In genomic region chr8:94187290-94188002, GRCm38 (mm10) we compare ENCODE assay signal across 11 mouse cellular contexts. TPM values are rescaled to one million over a fixed set of nuclear protein-coding genes. Genes with fewer than 3 reads are reported as not detected.
DNase-seq lines count a peak whose midpoint lies in the region; ATAC-seq and TF ChIP-seq lines count a peak whose summit lies in the region.
"Had no signal": no experiment of that assay in that cellular context is flagged by ENCODE, and none has a peak within 500 bp of the region (broad histone marks: within the 10 kb centered on the region; RNA-seq: fewer than 3 reads in every experiment).

No protein-coding gene starts in this region.

- H3K4me1 ChIP-seq in heart, embryonic 11.5 days (ENCODE audit: control insufficient read depth, insufficient read depth, low read length): peaks cover 17% of the 10 kb centered on the region
- H3K4me1 ChIP-seq in CH12.LX (ENCODE audit: control insufficient read depth in 1 of 2, insufficient read depth in 2 of 2): peaks cover 38 to 53% of the 10 kb centered on the region in 2 experiments
- peaks cover 60% of the 10 kb centered on the region for H3K4me1 ChIP-seq in embryonic facial prominence, embryonic 10.5 days
- peaks cover 72% of the 10 kb centered on the region for H3K4me1 ChIP-seq in liver, embryonic 16.5 days (ENCODE audit: control insufficient read depth, low read depth, low read length)

- H3K4me2 ChIP-seq in heart, embryonic 11.5 days: peak overlapping the region; percentile 34
- peak overlapping the region; percentile 50; the same call in 1 of the 2 replicates for H3K4me2 ChIP-seq in CH12.LX (ENCODE audit: insufficient read depth, low read depth, poor library complexity, severe bottlenecking)
- peak overlapping the region; percentile 68 for H3K4me2 ChIP-seq in liver, embryonic 16.5 days (ENCODE audit: low read depth, low read length)

- no peak for TF ChIP-seq CTCF in CH12.LX (conservative IDR thresholded peaks at IDR 0.05 in 1 of 2, IDR thresholded peaks at IDR 0.05 in 1 of 2; ENCODE audit: low read depth in 2 of 2, low read length in 2 of 2)

- no peak for DNase-seq in heart, postnatal 4 days
- peak; percentile 52 for DNase-seq in CH12.LX (ENCODE audit: extremely low read depth)
- DNase-seq in embryonic facial prominence, embryonic 10.5 days (ENCODE audit: low spot score): peak; percentile 38
- DNase-seq in cerebellum, postnatal 10 days: no peak
- no peak for DNase-seq in frontal cortex, adult 2 months (ENCODE audit: extremely low spot score in 1 of 2, low spot score in 1 of 2)
- DNase-seq in adrenal gland, postnatal 10 days: no peak
- DNase-seq: right cerebral cortex, adult 18-20 months had no signal

- ATAC-seq in heart, embryonic 11.5 days (replicated peaks; ENCODE audit: insufficient number of reproducible peaks, low FRiP score, low TSS enrichment): no peak
- no peak for ATAC-seq in liver, embryonic 16.5 days (ENCODE audit: low read depth)

- H3K36me3 ChIP-seq in heart, embryonic 11.5 days (ENCODE audit: control insufficient read depth, insufficient read depth, low read length): no peaks in the 10 kb centered on the region
- H3K36me3 ChIP-seq in CH12.LX (replicated peaks in 1 of 2; ENCODE audit: control insufficient read depth in 1 of 2, insufficient read depth in 1 of 2, low read length in 1 of 2): no peaks in the 10 kb centered on the region
- no peaks in the 10 kb centered on the region for H3K36me3 ChIP-seq in embryonic facial prominence, embryonic 10.5 days (replicated peaks)
- H3K36me3 ChIP-seq in liver, embryonic 16.5 days (ENCODE audit: control insufficient read depth, insufficient read depth): no peaks in the 10 kb centered on the region
- H3K36me3 ChIP-seq: G1E had no signal

- in situ Hi-C loops in CH12.LX (cut with MboI; ENCODE audit: low pct_ligation_motif_present, low pct_unique_long_range_greater_than_20kb, low sequenced_read_pairs): loop anchor here (25.0 kb wide), 1 partner anchor 500 kb away; no protein-coding TSS in a partner anchor

- no peak overlapping the region for H3K27ac ChIP-seq in heart, embryonic 11.5 days (ENCODE audit: low read depth, low read length)
- H3K27ac ChIP-seq in CH12.LX (ENCODE audit: insufficient read depth, low read depth): peak overlapping the region; percentile 80
- H3K27ac ChIP-seq in embryonic facial prominence, embryonic 10.5 days (replicated peaks): peak overlapping the region; percentile 45
- peak overlapping the region; percentile 93 for H3K27ac ChIP-seq in liver, embryonic 16.5 days (ENCODE audit: low read length)

- no peak for TF ChIP-seq RAD21 in CH12.LX (IDR thresholded peaks at IDR 0.05; ENCODE audit: low read depth, low read length)

- peak overlapping the region; percentile 52; the same call in 1 of the 2 replicates for H3K9ac ChIP-seq in heart, embryonic 11.5 days (ENCODE audit: low read depth, low read length)
- H3K9ac ChIP-seq in CH12.LX (ENCODE audit: insufficient read depth, low read depth): peak overlapping the region; percentile 52
- peak overlapping the region; percentile 53 for H3K9ac ChIP-seq in liver, embryonic 16.5 days (ENCODE audit: low read depth, low read length)

- TF ChIP-seq POLR2A in CH12.LX (IDR thresholded peaks at IDR 0.05; ENCODE audit: low read depth, low read length): peak; percentile 41; the same call in 1 of the 2 replicates

- H3K27me3 ChIP-seq in heart, embryonic 11.5 days (ENCODE audit: control insufficient read depth, insufficient read depth, low read length): peaks cover 50% of the 10 kb centered on the region
- peaks cover 41% of the 10 kb centered on the region for H3K27me3 ChIP-seq in CH12.LX (replicated peaks)
- peaks cover 78% of the 10 kb centered on the region for H3K27me3 ChIP-seq in embryonic facial prominence, embryonic 10.5 days (replicated peaks; ENCODE audit: low read depth, poor library complexity, severe bottlenecking)
- H3K27me3 ChIP-seq in liver, embryonic 16.5 days (ENCODE audit: control insufficient read depth, insufficient read depth, low read depth, low read length): peaks cover 7% of the 10 kb centered on the region

- dilution Hi-C loops in CH12.LX (cut with MboI; ENCODE audit: extremely low pct_ligation_motif_present, extremely low pct_unique_long_range_greater_than_20kb, low sequenced_read_pairs): no loop called here

- no peaks in the 10 kb centered on the region for H3K79me2 ChIP-seq in CH12.LX (replicated peaks; ENCODE audit: control insufficient read depth, extremely low read depth, insufficient read depth, poor library complexity, severe bottlenecking)

- 0 out of 2 replicates have a peak, but pooled peaks have one; percentile 31 for TF ChIP-seq EP300 in CH12.LX (IDR thresholded peaks at IDR 0.05; ENCODE audit: low read length)

- 36% methylated on average over 21 of the region's 21 CpGs for WGBS in heart, embryonic 11.5 days (ENCODE audit: insufficient replicate concordance)
- 22% methylated on average over 21 of the region's 21 CpGs for WGBS in embryonic facial prominence, embryonic 10.5 days
- WGBS in liver, embryonic 16.5 days (ENCODE audit: insufficient replicate concordance): 40% methylated on average over 21 of the region's 21 CpGs

- no peak overlapping the region for H3K4me3 ChIP-seq in heart, embryonic 11.5 days (ENCODE audit: low read depth, low read length)
- H3K4me3 ChIP-seq in CH12.LX (replicated peaks in 1 of 3; ENCODE audit: low read depth in 2 of 3, low read length in 2 of 3, poor library complexity in 1 of 3): no peak overlapping the region
- H3K4me3 ChIP-seq in embryonic facial prominence, embryonic 10.5 days: peak overlapping the region; percentile 13; the same call in 1 of the 2 replicates
- no peak overlapping the region; the same call in 1 of the 2 replicates for H3K4me3 ChIP-seq in liver, embryonic 16.5 days (ENCODE audit: low read depth, low read length)

- no peaks in the 10 kb centered on the region for H3K9me3 ChIP-seq in heart, embryonic 11.5 days (replicated peaks; ENCODE audit: control insufficient read depth, low read length)
- no peaks in the 10 kb centered on the region for H3K9me3 ChIP-seq in CH12.LX (replicated peaks; ENCODE audit: low read length)
- H3K9me3 ChIP-seq in embryonic facial prominence, embryonic 10.5 days: no peaks in the 10 kb centered on the region
- no peaks in the 10 kb centered on the region for H3K9me3 ChIP-seq in liver, embryonic 16.5 days (replicated peaks; ENCODE audit: control insufficient read depth, low read length)
- H3K9me3 ChIP-seq: G1E had no signal

RNA-seq across cellular contexts. Expression of gene Mt1, which starts 8.6 kb away (rescaled TPM):
- 270 and 395 TPM in 2 replicates for polyA plus RNA-seq in heart, embryonic 11.5 days (2014; fragmentation: Nextera tagmentation; extraction: Ambion mirVana)
- 100 to 1,000 TPM; 168 to 174 TPM for total RNA-seq in heart, postnatal 4 days (2021)
- total RNA-seq in CH12.LX (2012; rRNA removed) (174 and 239 TPM in 2 replicates), CH12.LX (2014; rRNA removed) (13.6 and 19.9 TPM in 2 replicates)
- polyA plus RNA-seq in CH12.LX (2012; ENCODE audit: insufficient read length, low read depth): 57.4 and 62.7 TPM in 2 replicates
- polyA plus RNA-seq in embryonic facial prominence, embryonic 10.5 days (2016; fragmentation: Nextera tagmentation; extraction: Ambion mirVana): 184 and 196 TPM in 2 replicates
- polyA plus RNA-seq in liver, embryonic 16.5 days (2015; fragmentation: Nextera tagmentation; extraction: Ambion mirVana): 6,330 and 6,428 TPM in 2 replicates
- 874 and 1,481 TPM in 2 replicates for polyA plus RNA-seq in frontal cortex, adult 2 months (2012; rRNA removed)
- total RNA-seq in adrenal gland, postnatal 10 days (2021): 100 to 1,000 TPM; 147 to 449 TPM

RNA-seq across cellular contexts. Expression of gene Mt2, which starts 15.0 kb away (rescaled TPM):
- polyA plus RNA-seq in heart, embryonic 11.5 days (2014; fragmentation: Nextera tagmentation; extraction: Ambion mirVana): 58.5 and 102 TPM in 2 replicates
- 10 to 100 TPM; 35.5 to 37.4 TPM for total RNA-seq in heart, postnatal 4 days (2021)
- total RNA-seq in CH12.LX (2012; rRNA removed): 109 and 212 TPM in 2 replicates
- total RNA-seq in CH12.LX (2014; rRNA removed): 4.1 and 4.3 TPM in 2 replicates
- polyA plus RNA-seq in CH12.LX (2012; ENCODE audit: insufficient read length, low read depth): 49.4 and 54.4 TPM in 2 replicates
- polyA plus RNA-seq in embryonic facial prominence, embryonic 10.5 days (2016; fragmentation: Nextera tagmentation; extraction: Ambion mirVana): 55.1 and 61.0 TPM in 2 replicates
- 1,547 and 1,681 TPM in 2 replicates for polyA plus RNA-seq in liver, embryonic 16.5 days (2015; fragmentation: Nextera tagmentation; extraction: Ambion mirVana)
- 352 and 451 TPM in 2 replicates for polyA plus RNA-seq in frontal cortex, adult 2 months (2012; rRNA removed)
- 100 to 1,000 TPM in 1 of 2 experiments, 10 to 100 TPM in 1; 67.8 to 348 TPM for total RNA-seq in adrenal gland, postnatal 10 days (2021)

RNA-seq across cellular contexts. Expression of gene Nup93, which starts 26.9 kb away (rescaled TPM):
- 73.4 and 79.1 TPM in 2 replicates for polyA plus RNA-seq in heart, embryonic 11.5 days (2014; fragmentation: Nextera tagmentation; extraction: Ambion mirVana)
- total RNA-seq in heart, postnatal 4 days (2021): 10 to 100 TPM; 45.1 to 52.7 TPM
- total RNA-seq in CH12.LX (2012; rRNA removed) (46.0 and 65.9 TPM in 2 replicates), CH12.LX (2014; rRNA removed) (86.2 and 88.3 TPM in 2 replicates)
- 99.6 and 102 TPM in 2 replicates for polyA plus RNA-seq in CH12.LX (2012; ENCODE audit: insufficient read length, low read depth)
- polyA plus RNA-seq in embryonic facial prominence, embryonic 10.5 days (2016; fragmentation: Nextera tagmentation; extraction: Ambion mirVana): 150 and 152 TPM in 2 replicates
- polyA plus RNA-seq in liver, embryonic 16.5 days (2015; fragmentation: Nextera tagmentation; extraction: Ambion mirVana): 34.0 and 37.7 TPM in 2 replicates
- 32.8 and 33.6 TPM in 2 replicates for polyA plus RNA-seq in frontal cortex, adult 2 months (2012; rRNA removed)
- total RNA-seq in adrenal gland, postnatal 10 days (2021): 10 to 100 TPM; 17.3 to 21.1 TPM

RNA-seq across cellular contexts. Expression of gene Mt3, which starts 35.0 kb away (rescaled TPM):
- polyA plus RNA-seq in heart, embryonic 11.5 days (2014; fragmentation: Nextera tagmentation; extraction: Ambion mirVana): 22.7 TPM in 2 replicates
- total RNA-seq in heart, postnatal 4 days (2021): 10 to 100 TPM; 26.7 to 28.1 TPM
- total RNA-seq in CH12.LX (2012; rRNA removed) (20.0 and 20.6 TPM in 2 replicates), CH12.LX (2014; rRNA removed) (not detected in 2 replicates)
- polyA plus RNA-seq in CH12.LX (2012; ENCODE audit: insufficient read length, low read depth): 1.9 and 2.5 TPM in 2 replicates
- 4.9 and 10.0 TPM in 2 replicates for polyA plus RNA-seq in embryonic facial prominence, embryonic 10.5 days (2016; fragmentation: Nextera tagmentation; extraction: Ambion mirVana)
- polyA plus RNA-seq in liver, embryonic 16.5 days (2015; fragmentation: Nextera tagmentation; extraction: Ambion mirVana): 0.18 and 0.19 TPM in 2 replicates
- polyA plus RNA-seq in frontal cortex, adult 2 months (2012; rRNA removed): 1,770 and 2,382 TPM in 2 replicates
- total RNA-seq in adrenal gland, postnatal 10 days (2021): 10 to 100 TPM in 1 of 2 experiments, 1 to 10 TPM in 1; 7.6 to 11.1 TPM
- total RNA-seq: G1E had no signal
- polyA plus RNA-seq: G1E had no signal

RNA-seq across cellular contexts. Expression of gene Mt4, which starts 50.4 kb away (rescaled TPM):
- polyA plus RNA-seq in heart, embryonic 11.5 days (2014; fragmentation: Nextera tagmentation; extraction: Ambion mirVana): not detected in 2 replicates
- not detected for total RNA-seq in heart, postnatal 4 days (2021)
- not detected in 2 replicates for total RNA-seq in CH12.LX (2012; rRNA removed)
- not detected in 2 replicates for total RNA-seq in CH12.LX (2014; rRNA removed)
- polyA plus RNA-seq in CH12.LX (2012; ENCODE audit: insufficient read length, low read depth): not detected in 2 replicates
- not detected in 2 replicates for polyA plus RNA-seq in embryonic facial prominence, embryonic 10.5 days (2016; fragmentation: Nextera tagmentation; extraction: Ambion mirVana)
- 0.27 and 0.67 TPM in 2 replicates for polyA plus RNA-seq in liver, embryonic 16.5 days (2015; fragmentation: Nextera tagmentation; extraction: Ambion mirVana)
- polyA plus RNA-seq in frontal cortex, adult 2 months (2012; rRNA removed): not detected in 2 replicates
- total RNA-seq in adrenal gland, postnatal 10 days (2021): not detected
- total RNA-seq: G1E; gastrocnemius, postnatal 25 days had no signal
- polyA plus RNA-seq: G1E had no signal

Comparison
In these comparisons a context has a peak if more than half of its experiments do, and no peak if none do; other contexts are left out.
1. DNase-seq: peak in CH12.LX (single experiment) and embryonic facial prominence, embryonic 10.5 days (single experiment); none in heart, postnatal 4 days (single experiment), cerebellum, postnatal 10 days (0 of 2), frontal cortex, adult 2 months (0 of 2) and adrenal gland, postnatal 10 days (single experiment).
2. Peak in every context shown above with its lines, with median percentiles within 50 percentile points of each other: H3K4me2 ChIP-seq and H3K9ac ChIP-seq.